Mouse (Mus musculus) liver, adult (tissue): ENCODE results near the gene Arvcf.

ENCODE experiments used
- GATA4 ChIP-seq: IDR thresholded peaks from 2 replicates; pipeline ENCODE4 v1.6.1; 2014; ENCODE audit warnings: mild to moderate bottlenecking, low read length; ENCODE audit not compliant: insufficient replicate concordance

Gene Arvcf

DNA sequence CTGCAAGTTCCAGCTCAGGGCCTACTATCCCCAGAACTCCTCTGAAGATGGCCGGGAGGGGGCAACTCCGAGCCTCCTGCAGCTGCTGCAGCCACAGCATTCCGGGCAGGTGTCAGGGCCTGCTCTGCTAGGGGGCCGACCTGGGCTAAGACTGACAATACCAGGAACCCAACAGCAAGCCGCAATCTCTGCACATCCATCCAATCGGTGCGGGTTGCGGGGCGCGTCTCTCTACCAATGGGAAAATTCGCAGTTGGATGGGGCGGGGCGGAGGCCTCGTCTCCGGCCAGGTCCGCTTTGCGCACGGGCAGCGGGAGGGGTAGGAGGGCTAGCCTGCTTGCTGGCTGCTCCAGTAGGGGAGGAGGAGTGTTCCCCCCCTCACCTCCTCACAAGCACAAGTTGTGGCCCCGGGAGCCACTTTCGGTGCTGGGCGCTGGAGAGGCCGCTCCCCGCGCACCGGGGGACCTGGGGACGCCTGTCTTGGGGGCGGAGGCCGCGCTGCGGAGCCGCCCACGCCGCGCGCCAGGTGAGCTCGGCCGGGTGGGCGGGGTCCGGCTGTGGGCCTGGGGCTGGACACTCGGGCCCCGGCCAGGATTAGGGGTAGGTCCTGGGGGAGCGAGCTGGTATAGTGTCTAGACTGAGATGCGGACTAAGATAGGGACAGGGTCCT lies at the start of gene Arvcf, which contains the start of gene Tango2:
TSS of gene Arvcf (plus strand) at position 252 of the 670 bp plus-strand sequence.
TSS of gene Tango2 (minus strand) at position 173 of the 670 bp plus-strand sequence.
- TF ChIP-seq GATA4 = 0 out of 2 replicates have a peak, but pooled peaks have one; percentile 17

DNA sequence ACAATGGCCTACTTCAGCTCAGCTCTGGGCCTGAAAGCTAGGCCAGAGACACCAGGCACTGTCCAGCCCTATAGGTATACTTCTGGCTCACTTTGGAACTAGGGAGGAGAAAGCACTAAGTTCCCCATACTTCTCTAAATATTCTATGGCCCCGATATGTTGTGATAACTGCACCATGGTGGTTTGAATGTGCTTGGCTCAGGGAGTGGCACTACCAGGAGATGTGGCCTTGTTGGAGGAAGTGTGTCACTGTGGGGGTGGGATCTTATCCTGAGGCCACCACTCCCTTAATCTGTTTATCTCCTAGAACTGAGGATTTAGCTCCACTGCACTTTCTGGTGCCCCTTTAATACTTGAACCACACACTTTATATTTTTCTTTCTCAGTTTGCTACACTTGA lies 39.8 kb upstream of the Arvcf start:
- TF ChIP-seq GATA4 = no peak

DNA sequence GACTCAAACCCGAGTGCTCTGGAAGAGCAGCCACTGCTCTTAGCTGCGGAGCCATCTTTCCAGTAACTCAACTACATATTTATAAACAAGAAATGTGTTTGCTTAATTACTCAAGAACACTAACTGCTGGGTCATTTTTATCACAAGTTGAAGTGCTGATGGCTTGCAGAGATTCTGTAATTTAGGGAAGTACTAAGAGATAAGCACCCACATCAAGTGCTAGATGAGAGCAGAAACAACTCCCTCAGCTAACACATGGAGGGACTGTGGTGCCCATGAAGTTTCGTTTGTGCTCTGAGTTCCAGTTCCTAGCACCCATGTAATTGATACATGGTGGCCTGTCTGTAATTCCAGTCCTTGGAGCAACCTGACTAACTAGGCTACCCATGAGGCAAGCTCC lies 29.0 kb upstream of the Arvcf start:
- TF ChIP-seq GATA4 = no peak

DNA sequence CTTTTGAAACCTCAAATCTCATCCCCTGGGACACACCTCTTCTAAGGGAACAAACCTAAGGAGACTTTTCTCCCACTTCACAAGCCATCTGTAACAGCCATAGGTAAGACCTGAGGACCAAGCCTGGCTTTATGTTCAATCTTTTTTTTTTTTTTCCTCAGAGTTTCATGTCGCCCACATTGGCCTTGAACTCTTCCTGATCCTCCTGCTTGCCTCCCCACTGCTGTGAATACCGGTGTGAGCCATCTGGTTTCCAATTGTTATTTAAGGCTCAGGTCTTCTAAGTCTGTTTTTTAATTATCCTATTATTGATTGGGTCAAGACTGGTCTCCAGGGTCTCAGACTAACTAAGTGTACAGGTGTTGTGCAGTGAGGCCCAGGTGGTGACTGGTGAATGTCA lies 26.5 kb upstream of the Arvcf start:
- no peak for TF ChIP-seq GATA4

DNA sequence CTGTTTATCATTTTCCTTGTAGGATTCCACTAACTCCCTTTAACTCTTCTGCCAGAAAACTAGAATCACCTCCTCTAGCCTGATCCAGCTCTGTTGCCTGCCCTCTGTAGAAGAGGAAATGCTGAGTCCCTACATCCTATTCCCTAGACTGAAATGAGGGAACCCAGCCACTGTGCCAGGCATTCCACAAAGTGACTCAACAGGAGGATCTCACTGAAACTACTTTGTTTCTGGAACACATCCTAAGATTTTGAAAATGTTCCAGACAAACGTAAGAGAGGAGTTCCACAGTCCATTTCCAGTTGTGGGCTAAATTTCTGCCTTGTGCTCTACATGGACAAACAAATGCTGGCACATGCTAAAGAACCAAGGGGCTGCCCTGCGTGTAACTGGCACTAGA lies 24.5 kb upstream of the Arvcf start:
- no peak for TF ChIP-seq GATA4

DNA sequence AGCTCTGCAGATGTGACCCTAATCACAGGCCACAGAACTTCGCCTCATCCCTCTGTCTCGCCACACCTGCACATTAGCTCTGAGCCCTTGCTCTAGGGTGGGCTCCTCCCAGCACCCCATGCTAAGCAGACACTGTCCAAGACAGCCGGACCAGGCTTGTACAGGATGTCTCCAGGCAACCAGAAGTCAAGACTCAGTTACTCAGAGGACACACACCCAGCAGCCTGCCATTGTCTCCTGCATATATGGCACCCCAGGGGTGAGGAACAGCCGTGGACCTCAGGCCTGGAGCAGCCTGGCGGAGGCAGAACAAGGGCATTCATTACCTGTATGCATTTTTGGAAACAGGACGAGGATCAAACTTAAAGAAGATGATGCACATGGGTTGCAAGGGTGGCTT lies 24.0 kb upstream of the Arvcf start:
- no peak for TF ChIP-seq GATA4

DNA sequence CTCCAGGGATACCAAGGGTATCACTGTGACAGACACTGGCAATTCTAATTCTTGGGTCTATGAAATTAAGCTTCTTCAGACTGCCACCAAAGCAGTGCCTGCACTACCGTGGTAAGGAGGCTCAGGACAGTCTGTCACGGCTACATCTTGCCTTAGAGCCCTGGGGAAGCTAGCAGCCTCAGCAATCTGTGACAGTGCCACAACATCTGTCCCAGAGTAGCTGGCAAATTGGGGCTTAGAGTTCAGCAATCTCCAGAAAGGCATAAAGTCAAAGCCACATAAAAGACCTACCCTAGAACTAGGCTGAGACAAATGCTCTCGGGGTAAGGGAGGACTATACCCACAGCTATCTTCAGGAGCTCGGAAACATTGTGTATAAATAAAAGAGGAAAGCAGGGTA lies 22.2 kb upstream of the Arvcf start:
- TF ChIP-seq GATA4 = no peak

DNA sequence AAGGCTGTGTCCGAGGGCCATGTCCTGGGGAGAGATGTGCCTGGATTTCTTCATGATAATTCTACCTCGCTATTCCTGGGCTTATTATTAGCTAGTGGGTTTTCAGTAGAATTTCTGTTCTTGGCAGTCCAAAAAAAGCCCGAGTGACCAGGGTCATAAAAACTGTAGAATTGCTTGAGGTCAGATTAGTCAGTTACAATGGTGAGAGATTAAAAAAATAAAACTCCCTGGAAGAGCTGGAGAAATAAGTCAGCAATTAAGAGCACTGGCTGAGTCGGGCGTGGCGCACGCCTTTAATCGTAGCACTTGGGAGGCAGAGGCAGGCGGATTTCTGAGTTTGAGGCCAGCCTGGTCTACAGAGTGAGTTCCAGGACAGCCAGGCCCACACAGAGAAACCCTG lies 20.0 kb upstream of the Arvcf start:
- TF ChIP-seq GATA4 = no peak

DNA sequence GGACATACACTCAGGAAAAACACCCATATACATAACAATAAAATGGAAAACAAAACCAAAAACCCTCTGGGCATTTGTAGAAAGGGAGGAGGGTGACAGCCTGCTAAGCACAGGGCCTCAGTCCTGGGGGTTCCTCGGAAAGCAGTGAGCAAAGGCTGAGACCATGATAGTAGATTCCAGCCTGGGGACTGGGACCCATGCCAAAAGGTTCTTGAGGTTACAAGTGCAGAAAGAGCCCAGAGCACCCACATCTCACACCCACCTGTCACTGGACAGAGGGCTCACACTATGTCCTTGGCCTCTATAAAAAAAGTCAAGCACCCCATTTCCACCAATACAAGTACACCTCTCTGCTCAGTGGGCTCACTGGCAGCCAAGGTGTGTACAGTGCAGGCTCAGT lies 19.5 kb upstream of the Arvcf start:
- no peak for TF ChIP-seq GATA4

DNA sequence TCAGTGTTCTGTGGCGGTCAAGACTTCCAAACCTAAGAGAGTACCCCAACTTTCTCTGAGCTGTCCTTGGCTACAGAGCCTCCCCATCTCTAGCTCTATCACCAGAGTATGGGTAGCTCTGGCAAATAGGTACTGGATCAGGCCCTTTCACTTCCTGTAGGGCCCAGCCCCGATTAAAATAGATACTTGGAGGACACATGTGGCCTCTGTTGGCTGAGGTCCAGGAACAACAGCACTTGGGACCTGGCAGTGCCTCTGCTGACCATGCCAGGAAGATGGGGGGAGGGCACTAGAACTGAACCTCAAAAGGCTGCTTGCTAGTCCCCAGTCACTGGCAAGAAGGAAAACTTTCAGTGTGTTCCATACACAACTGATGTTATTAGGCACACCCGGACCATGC lies 14.0 kb upstream of the Arvcf start:
- TF ChIP-seq GATA4 = no peak

DNA sequence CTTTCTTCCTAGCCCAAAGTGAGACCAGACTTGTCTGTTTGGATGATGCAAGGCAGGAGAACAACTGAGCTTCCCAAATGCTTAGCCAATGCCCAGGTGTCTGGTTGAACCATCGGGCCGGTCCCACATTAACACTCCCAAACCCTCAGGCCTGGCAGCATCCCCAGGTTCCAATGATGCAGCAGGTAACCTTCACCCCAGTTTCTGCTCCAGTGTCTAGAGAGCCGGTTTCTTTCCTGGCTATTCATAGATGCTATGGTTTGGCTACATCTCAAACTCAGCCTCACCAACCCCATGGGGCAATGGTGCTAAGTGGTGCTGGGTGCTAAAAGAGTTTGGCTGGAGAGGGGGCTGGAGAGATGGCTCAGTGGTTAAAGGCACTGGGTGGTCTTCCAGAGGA lies 12.0 kb upstream of the Arvcf start:
- no peak for TF ChIP-seq GATA4

DNA sequence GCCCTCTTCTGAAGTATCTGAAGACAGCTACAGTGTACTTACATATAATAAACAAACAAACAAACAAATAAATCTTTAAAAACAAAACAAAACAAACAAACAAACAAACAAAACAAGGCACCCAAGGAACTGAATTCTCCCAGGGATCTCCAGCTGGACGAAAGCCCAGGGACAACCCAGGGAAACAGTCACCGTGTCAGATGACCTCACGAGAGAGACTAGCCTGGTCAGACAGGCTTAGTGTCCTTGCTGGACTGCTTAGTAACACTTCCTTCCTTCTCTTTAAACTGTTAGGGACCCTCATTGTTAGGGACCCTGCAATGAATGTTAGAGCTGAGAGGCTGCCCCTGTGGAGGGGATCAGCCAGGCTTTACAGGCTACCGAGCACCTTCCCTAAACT lies 10.7 kb upstream of the Arvcf start:
- TF ChIP-seq GATA4 = no peak

DNA sequence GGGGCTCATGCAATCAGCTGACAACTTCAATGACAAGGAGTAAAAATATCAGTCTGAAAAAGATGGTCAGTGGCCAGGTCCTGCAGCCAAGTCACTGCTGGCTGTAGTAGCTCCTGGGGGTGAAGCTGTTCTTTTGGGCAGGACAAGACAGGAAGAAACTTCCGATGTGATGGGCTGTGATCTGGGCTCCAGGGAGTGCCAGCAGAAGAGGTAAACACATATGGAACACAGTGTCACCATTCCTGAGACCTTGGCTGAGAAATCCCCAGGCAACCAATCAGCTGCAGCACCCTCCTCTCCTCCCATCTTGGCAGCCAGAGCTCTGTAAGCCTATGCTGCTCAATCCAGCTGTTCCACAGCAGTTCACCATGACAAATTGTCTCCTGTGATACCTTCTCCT lies 8.1 kb upstream of the Arvcf start:
- no peak for TF ChIP-seq GATA4

DNA sequence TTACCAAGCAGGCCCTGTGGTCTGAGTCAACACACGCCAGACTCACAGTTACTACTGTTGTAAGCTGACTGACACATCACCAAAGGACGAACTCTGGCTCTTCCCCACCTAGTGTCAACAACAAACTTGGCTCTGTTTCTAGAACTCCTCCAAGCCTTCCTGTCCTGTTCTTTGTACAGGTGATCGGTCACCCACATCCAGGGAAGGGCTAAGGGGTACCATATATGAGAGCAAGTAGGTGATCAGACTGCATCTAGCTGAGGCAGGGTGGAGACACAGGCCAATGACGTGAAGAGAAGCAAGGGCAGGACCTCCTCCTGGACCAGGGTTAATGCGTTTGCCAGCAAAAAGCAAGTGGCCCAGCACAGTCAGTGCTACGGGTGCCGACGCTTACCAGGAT lies 6.4 kb upstream of the Arvcf start:
- TF ChIP-seq GATA4 = no peak

DNA sequence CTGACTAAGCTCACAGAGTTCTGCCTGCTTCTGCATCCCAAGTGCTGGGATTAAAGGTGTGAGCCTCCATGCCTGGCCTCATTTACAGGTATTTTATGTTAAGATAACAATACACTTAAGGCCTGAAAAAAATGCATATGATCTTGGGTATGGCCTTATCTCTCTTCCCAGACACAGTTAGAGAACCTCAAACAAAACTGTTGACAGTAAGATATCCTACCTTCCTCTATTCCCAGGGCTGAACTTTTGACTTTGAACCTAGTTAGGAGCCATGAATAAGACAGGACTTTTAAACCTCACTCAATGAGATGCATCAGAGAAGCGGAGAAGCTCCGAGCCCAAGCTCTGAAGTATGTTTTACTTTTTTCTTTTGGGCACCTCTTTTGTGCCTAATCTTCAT lies 5.9 kb upstream of the Arvcf start:
- TF ChIP-seq GATA4 = no peak

DNA sequence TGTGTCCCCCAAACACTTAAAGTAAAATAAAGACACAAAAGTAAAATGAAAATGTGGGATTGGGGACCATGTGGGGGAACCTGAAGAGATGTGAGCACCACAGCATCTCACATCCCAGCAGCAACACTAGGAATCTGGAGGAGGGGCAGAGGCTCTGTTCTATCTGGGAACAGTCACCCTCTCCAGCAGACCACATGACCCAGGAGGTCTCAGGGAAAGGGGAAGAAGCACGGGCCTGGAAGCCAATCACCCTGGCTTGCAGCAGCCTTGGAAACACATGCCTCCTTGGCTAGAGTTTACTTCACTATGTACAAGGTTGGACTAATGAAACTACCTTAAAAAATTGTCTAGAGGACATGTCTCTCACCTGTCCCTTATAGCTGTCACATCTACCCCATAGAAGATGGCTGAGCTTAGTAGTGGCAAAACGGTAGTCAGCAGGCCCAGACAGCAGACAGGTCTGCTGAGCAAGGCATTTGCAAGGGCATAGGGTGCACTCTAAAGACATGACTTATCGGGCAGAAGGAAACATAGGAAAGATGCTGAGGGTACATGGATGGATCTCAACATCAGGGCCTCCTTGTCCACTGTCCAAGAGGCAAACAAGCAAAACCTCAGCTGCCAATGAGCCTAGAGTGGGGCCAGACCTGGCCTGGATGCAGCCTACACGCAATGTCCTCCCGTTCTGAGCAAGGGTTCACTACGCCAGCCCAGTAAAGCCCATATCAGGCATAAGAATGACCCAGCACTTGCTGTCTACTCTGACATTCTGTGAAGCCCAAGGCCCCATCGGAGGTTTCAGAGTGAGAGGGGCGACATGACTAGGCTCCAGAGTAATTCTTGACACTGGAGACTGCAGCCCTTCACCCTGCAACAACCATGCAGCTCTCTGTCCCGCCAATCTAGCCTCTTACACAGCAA lies 5.1 kb upstream of the Arvcf start:
- TF ChIP-seq GATA4 = no peak
